Comparison of ENCODE assay signal across 19 mouse cellular contexts in genomic region chrX:162580521-162580920, GRCm38 (mm10).
DNase-seq lines count a peak whose midpoint lies in the region; ATAC-seq and TF ChIP-seq lines count a peak whose summit lies in the region.
"Had no signal": no experiment of that assay in that cellular context is flagged by ENCODE, and none has a peak within 500 bp of the region (broad histone marks: within the 10 kb centered on the region; RNA-seq: fewer than 3 reads in every experiment).

No protein-coding gene starts in this region.

- no peak overlapping the region for H3K9ac ChIP-seq in limb, embryonic 14.5 days (ENCODE audit: low read depth, low read length, severe bottlenecking)
- H3K9ac ChIP-seq in forebrain, embryonic 13.5 days = no peak overlapping the region
- H3K9ac ChIP-seq: embryonic facial prominence, embryonic 13.5 days had no signal

- no peaks in the 10 kb centered on the region for H3K36me3 ChIP-seq in limb, embryonic 14.5 days (ENCODE audit: control insufficient read depth, insufficient read depth, low read length)
- no peaks in the 10 kb centered on the region for H3K36me3 ChIP-seq in limb, embryonic 10.5 days
- H3K36me3 ChIP-seq in forebrain, embryonic 13.5 days (ENCODE audit: poor library complexity, severe bottlenecking) = no peaks in the 10 kb centered on the region
- H3K36me3 ChIP-seq: embryonic facial prominence, embryonic 13.5 days had no signal

- no peak overlapping the region for H3K4me3 ChIP-seq in limb, embryonic 14.5 days (replicated peaks; ENCODE audit: low read length)
- no peak overlapping the region for H3K4me3 ChIP-seq in limb, embryonic 10.5 days
- no peak overlapping the region for H3K4me3 ChIP-seq in forebrain, embryonic 13.5 days
- H3K4me3 ChIP-seq: embryonic facial prominence, embryonic 13.5 days had no signal

- 67% methylated on average over 3 of the region's 3 CpGs for WGBS in limb, embryonic 14.5 days
- WGBS in limb, embryonic 10.5 days = 73% methylated on average over 3 of the region's 3 CpGs
- 78% methylated on average over 3 of the region's 3 CpGs for WGBS in forebrain, embryonic 13.5 days

- H3K27me3 ChIP-seq in limb, embryonic 14.5 days (ENCODE audit: control insufficient read depth, insufficient read depth, low read length) = no peaks in the 10 kb centered on the region
- peaks cover 92% of the 10 kb centered on the region for H3K27me3 ChIP-seq in limb, embryonic 10.5 days (ENCODE audit: low read depth, poor library complexity, severe bottlenecking)
- no peaks in the 10 kb centered on the region; the same call in 1 of the 2 replicates for H3K27me3 ChIP-seq in forebrain, embryonic 13.5 days

- DNase-seq in frontal cortex, postnatal 10 days (ENCODE audit: low spot score in 2 of 2) = no peak
- peak; percentile 31 for DNase-seq in limb, embryonic 14.5 days (ENCODE audit: low spot score)
- DNase-seq in limb, embryonic 10.5 days (ENCODE audit: low spot score) = no peak
- peak; percentile 6 for DNase-seq in MN1 (ENCODE audit: low spot score)
- DNase-seq in brain, adult 2 months (ENCODE audit: low read depth, low spot score) = peak; percentile 64
- DNase-seq in T-cell, adult 2 months (ENCODE audit: low spot score) = no peak
- DNase-seq: adrenal gland, adult 8-10 months; adrenal gland, postnatal 14 days; adrenal gland, postnatal 36 days; cerebellum, adult 11-12 months; cerebellum, adult 9-10 months; cerebellum, postnatal 10 days; cerebellum, postnatal 25 days had no signal

- no peaks in the 10 kb centered on the region for H3K9me3 ChIP-seq in limb, embryonic 14.5 days (ENCODE audit: control insufficient read depth, low read length)
- no peaks in the 10 kb centered on the region for H3K9me3 ChIP-seq in limb, embryonic 10.5 days (replicated peaks)
- no peaks in the 10 kb centered on the region for H3K9me3 ChIP-seq in forebrain, embryonic 13.5 days (replicated peaks)
- H3K9me3 ChIP-seq: embryonic facial prominence, embryonic 13.5 days had no signal

- H3K4me2 ChIP-seq in limb, embryonic 14.5 days (replicated peaks; ENCODE audit: low read depth, low read length, severe bottlenecking) = no peak overlapping the region
- H3K4me2 ChIP-seq in forebrain, embryonic 13.5 days = no peak overlapping the region
- H3K4me2 ChIP-seq: embryonic facial prominence, embryonic 13.5 days had no signal

- TF ChIP-seq POLR2A in limb, embryonic 14.5 days (IDR thresholded peaks at IDR 0.05; ENCODE audit: borderline replicate concordance, extremely low read depth, insufficient read depth, insufficient read length) = no peak

- H3K27ac ChIP-seq in limb, embryonic 14.5 days (replicated peaks; ENCODE audit: low read depth, low read length) = no peak overlapping the region
- no peak overlapping the region for H3K27ac ChIP-seq in limb, embryonic 10.5 days
- no peak overlapping the region for H3K27ac ChIP-seq in forebrain, embryonic 13.5 days
- H3K27ac ChIP-seq: embryonic facial prominence, embryonic 13.5 days had no signal

- no peaks in the 10 kb centered on the region for H3K4me1 ChIP-seq in limb, embryonic 14.5 days (ENCODE audit: control insufficient read depth, insufficient read depth, low read length)
- H3K4me1 ChIP-seq in limb, embryonic 10.5 days = no peaks in the 10 kb centered on the region
- no peaks in the 10 kb centered on the region for H3K4me1 ChIP-seq in forebrain, embryonic 13.5 days
- H3K4me1 ChIP-seq: embryonic facial prominence, embryonic 13.5 days had no signal

- peak; percentile 44 for ATAC-seq in frontal cortex, adult (ENCODE audit: low TSS enrichment)
- no peak for ATAC-seq in limb, embryonic 14.5 days (ENCODE audit: low FRiP score, low read depth)
- ATAC-seq in forebrain, embryonic 13.5 days = no peak
- ATAC-seq: forebrain, embryonic 14.5 days; forebrain, embryonic 16.5 days; Patski had no signal

Comparison
In these comparisons a context has a peak if more than half of its experiments do, and no peak if none do; other contexts are left out.
1. DNase-seq: peak in limb, embryonic 14.5 days (single experiment), MN1 (single experiment) and brain, adult 2 months (single experiment); none in frontal cortex, postnatal 10 days (0 of 2), limb, embryonic 10.5 days (single experiment) and T-cell, adult 2 months (single experiment).